Mouse (Mus musculus) hindbrain, embryonic 13.5 days (tissue): ENCODE data around the gene Rdh16. TPM values are rescaled to one million over a fixed set of nuclear protein-coding genes. Genes with fewer than 3 reads are reported as not detected.
A peak's percentile ranks its signal among the peaks of the same experiment; 100 is the strongest.
"Not testable (repeated sequence)": the region's sequence is repeated elsewhere in the genome, so short reads cannot be mapped to it uniquely, and the experiment has no call there.

Source experiments
- ATAC-seq: fragments of 200-750 bp; cut with Nextera tagmentation; 2 replicates; pipeline ENCODE4 v1.8.0; 2017; ENCODE audit warnings: moderate TSS enrichment; ENCODE audit not compliant: low FRiP score
- H3K27ac ChIP-seq: fragments of 300-500 bp; sonication (generic); 2 replicates; pipeline ENCODE4 v1.5.1; 2015; ENCODE audit warnings: inconsistent platforms, mild to moderate bottlenecking, moderate library complexity
- H3K27me3 ChIP-seq: fragments of 300-500 bp; sonication (generic); 2 replicates; pipeline ENCODE4 v1.6.1; 2015; ENCODE audit warnings: mild to moderate bottlenecking, inconsistent platforms
- H3K36me3 ChIP-seq: fragments of 300-500 bp; sonication (generic); 2 replicates; pipeline ENCODE4 v1.6.1; 2015; ENCODE audit warnings: mild to moderate bottlenecking, inconsistent platforms
- H3K4me1 ChIP-seq: fragments of 300-500 bp; sonication (generic); replicated peaks from 2 replicates; pipeline ENCODE4 v1.6.1; 2015; ENCODE audit warnings: inconsistent platforms
- H3K4me2 ChIP-seq: fragments of 300-500 bp; sonication (generic); 2 replicates; pipeline ENCODE4 v1.6.1; 2015; ENCODE audit warnings: inconsistent platforms, mild to moderate bottlenecking, moderate library complexity
- H3K4me3 ChIP-seq: fragments of 300-500 bp; sonication (generic); 2 replicates; pipeline ENCODE4 v1.5.1; 2015; ENCODE audit warnings: mild to moderate bottlenecking, inconsistent platforms
- H3K9ac ChIP-seq: fragments of 300-500 bp; sonication (generic); 2 replicates; pipeline ENCODE4 v1.6.1; 2015; ENCODE audit warnings: mild to moderate bottlenecking, inconsistent platforms
- H3K9me3 ChIP-seq: fragments of 300-500 bp; sonication (generic); 2 replicates; pipeline ENCODE4 v1.6.1; 2016; ENCODE audit warnings: inconsistent platforms
- WGBS: fragments of 180-500 bp; shearing (Covaris S2); methylation state at CpG from one replicate; pipeline ENCODE4 v1.1.7; 2015; 5-methylcytosine and 5-hydroxymethylcytosine counted together
- polyA plus RNA-seq: library from polyadenylated mRNA; unstranded; fragments of >200 nt; fragmentation: Nextera tagmentation; extraction: Ambion mirVana; gene quantifications from 2 replicates; pipeline ENCODE4 v1.2.1, GENCODE M21; 2015

Gene Rdh16
- not detected in 2 replicates for polyA plus RNA-seq

GRCm38 (mm10) chr10:127800891-127801290 lies at the start of gene Rdh16:
Gene Rdh16 (plus strand): TSS chr10:127801152.
- Histone ChIP-seq H3K4me3 (no peak within 1 kb of the TSS), H3K36me3 (no peaks in the 10 kb centered on the region)
- 91% methylated on average over 6 of the region's 6 CpGs for WGBS

GRCm38 (mm10) chr10:127751548-127751947 lies 49.4 kb upstream of the Rdh16 start, which contains the start of gene Gpr182:
Gene Gpr182 (minus strand): TSS chr10:127751732.
- H3K36me3 ChIP-seq: peaks cover 17% of the 10 kb centered on the region
- H3K27ac ChIP-seq: no peak within 1 kb of the TSS
- H3K4me3 ChIP-seq: no peak within 1 kb of the TSS
- H3K4me1 ChIP-seq: peaks cover 16% of the 10 kb centered on the region
- WGBS: 59% methylated on average over 8 of the region's 8 CpGs
- H3K4me2 ChIP-seq: peak within 1 kb of the TSS; percentile 47
- no peaks in the 10 kb centered on the region for H3K9me3 ChIP-seq
- no peaks in the 10 kb centered on the region for H3K27me3 ChIP-seq
- no peak within 1 kb of the TSS for H3K9ac ChIP-seq
- no peak for ATAC-seq

More at GRCm38 (mm10) chr10:127800891-127801290, at the start of gene Rdh16:
- H3K27ac ChIP-seq: no peak within 1 kb of the TSS
- no peaks in the 10 kb centered on the region for H3K27me3 ChIP-seq
- no peak for ATAC-seq
- no peak within 1 kb of the TSS for H3K9ac ChIP-seq
- H3K4me1 ChIP-seq: no peaks in the 10 kb centered on the region
- H3K9me3 ChIP-seq: peaks cover 5% of the 10 kb centered on the region
- no peak within 1 kb of the TSS for H3K4me2 ChIP-seq

GRCm38 (mm10) chr10:127754566-127755166 lies 46.3 kb upstream of the Rdh16 start:
- Histone ChIP-seq H3K9ac (no peak overlapping the region), H3K9me3 (no peaks in the 10 kb centered on the region), H3K4me1 (peaks cover 4% of the 10 kb centered on the region; the same call in 1 of the 2 replicates), H3K4me3 (no peak overlapping the region), H3K4me2 (no peak overlapping the region), H3K36me3 (no peaks in the 10 kb centered on the region), H3K27me3 (no peaks in the 10 kb centered on the region), H3K27ac (no peak overlapping the region)
- no peak for ATAC-seq
- 75% methylated on average over 6 of the region's 6 CpGs for WGBS

- H3K27ac ChIP-seq: no peak overlapping the region
- H3K9me3 ChIP-seq: no peaks in the 10 kb centered on the region
- H3K9ac ChIP-seq: no peak overlapping the region
- H3K27me3 ChIP-seq: no peaks in the 10 kb centered on the region
- no peak for ATAC-seq
- no peaks in the 10 kb centered on the region; the same call in 1 of the 2 replicates for H3K4me1 ChIP-seq
- no peak overlapping the region for H3K4me2 ChIP-seq
- no peaks in the 10 kb centered on the region for H3K36me3 ChIP-seq
- 89% methylated on average over 3 of the region's 3 CpGs for WGBS
- no peak overlapping the region for H3K4me3 ChIP-seq
Measured at GRCm38 (mm10) chr10:127755246-127755645, 45.7 kb upstream of the Rdh16 start.

- no peaks in the 10 kb centered on the region for H3K27me3 ChIP-seq
- no peak overlapping the region for H3K4me3 ChIP-seq
- no peaks in the 10 kb centered on the region for H3K4me1 ChIP-seq
- no peak overlapping the region for H3K27ac ChIP-seq
- ATAC-seq: no peak
- H3K36me3 ChIP-seq: no peaks in the 10 kb centered on the region
- H3K9me3 ChIP-seq: no peaks in the 10 kb centered on the region
- 55% methylated on average over 18 of the region's 18 CpGs for WGBS
- no peak overlapping the region for H3K9ac ChIP-seq
- H3K4me2 ChIP-seq: peak overlapping the region; percentile 32
Measured at GRCm38 (mm10) chr10:127755770-127756468, 45.0 kb upstream of the Rdh16 start.

GRCm38 (mm10) chr10:127759181-127760110 lies 41.5 kb upstream of the Rdh16 start, which contains the start of the genes Rdh1 and Rdh16f1:
Gene Rdh1 (plus strand): TSS chr10:127759721.
Gene Rdh16f1 (plus strand): TSS chr10:127759787.
- H3K27ac ChIP-seq: no peak within 1 kb of the TSS
- 82% methylated on average over 9 of the region's 9 CpGs for WGBS
- ATAC-seq: no peak
- no peaks in the 10 kb centered on the region for H3K36me3 ChIP-seq
- no peak within 1 kb of the TSS for H3K4me3 ChIP-seq
- no peaks in the 10 kb centered on the region for H3K4me1 ChIP-seq
- no peaks in the 10 kb centered on the region for H3K27me3 ChIP-seq
- no peak within 1 kb of the TSS for H3K9ac ChIP-seq
- no peak within 1 kb of the TSS for H3K4me2 ChIP-seq
- no peaks in the 10 kb centered on the region for H3K9me3 ChIP-seq

- H3K36me3 ChIP-seq, H3K9me3 ChIP-seq, H3K27ac ChIP-seq, H3K4me1 ChIP-seq, H3K4me2 ChIP-seq, ATAC-seq, H3K9ac ChIP-seq, H3K4me3 ChIP-seq, H3K27me3 ChIP-seq: not testable (repeated sequence)
- WGBS: 92% methylated on average over 10 of the region's 10 CpGs
Measured at GRCm38 (mm10) chr10:127762926-127763325, 38.0 kb upstream of the Rdh16 start.

- Histone ChIP-seq H3K27me3 (no peaks in the 10 kb centered on the region), H3K27ac (no peak overlapping the region), H3K4me1 (no peaks in the 10 kb centered on the region), H3K9me3 (no peaks in the 10 kb centered on the region), H3K4me2 (no peak overlapping the region), H3K36me3 (no peaks in the 10 kb centered on the region), H3K4me3 (no peak overlapping the region), H3K9ac (no peak overlapping the region)
- ATAC-seq: no peak
- WGBS: 69% methylated on average over 12 of the region's 12 CpGs
Measured at GRCm38 (mm10) chr10:127763914-127764680, 36.9 kb upstream of the Rdh16 start.

GRCm38 (mm10) chr10:127766564-127766963 lies 34.4 kb upstream of the Rdh16 start:
- Histone ChIP-seq H3K36me3 (no peaks in the 10 kb centered on the region), H3K4me2 (no peak overlapping the region), H3K4me3 (no peak overlapping the region), H3K9me3 (no peaks in the 10 kb centered on the region), H3K27ac (no peak overlapping the region), H3K9ac (no peak overlapping the region), H3K27me3 (no peaks in the 10 kb centered on the region), H3K4me1 (no peaks in the 10 kb centered on the region)
- WGBS: 91% methylated on average over 1 of the region's 1 CpGs
- ATAC-seq: no peak

- no peaks in the 10 kb centered on the region for H3K9me3 ChIP-seq
- no peak within 1 kb of the TSS for H3K4me2 ChIP-seq
- H3K36me3 ChIP-seq: no peaks in the 10 kb centered on the region
- H3K27ac ChIP-seq: no peak within 1 kb of the TSS
- H3K4me3 ChIP-seq: no peak within 1 kb of the TSS
- H3K9ac ChIP-seq: no peak within 1 kb of the TSS
- 93% methylated on average over 2 of the region's 2 CpGs for WGBS
- no peaks in the 10 kb centered on the region for H3K4me1 ChIP-seq
- no peak for ATAC-seq
- no peaks in the 10 kb centered on the region for H3K27me3 ChIP-seq
Measured at GRCm38 (mm10) chr10:127776011-127776410, 24.9 kb upstream of the Rdh16 start, which contains the start of gene Rdh9. Gene Rdh9 (plus strand): TSS chr10:127776386.

GRCm38 (mm10) chr10:127782321-127782720 lies 18.6 kb upstream of the Rdh16 start:
- not testable (repeated sequence) for H3K9me3 ChIP-seq, H3K4me2 ChIP-seq, H3K4me1 ChIP-seq, H3K27me3 ChIP-seq, ATAC-seq, H3K27ac ChIP-seq, H3K9ac ChIP-seq, H3K4me3 ChIP-seq, H3K36me3 ChIP-seq
- 94% methylated on average over 17 of the region's 17 CpGs for WGBS
